Mouse (Mus musculus) lung, embryonic 16.5 days (tissue): ENCODE data around the gene Hyal2. TPM values are rescaled to one million over a fixed set of nuclear protein-coding genes. Genes with fewer than 3 reads are reported as not detected.
"Not testable (repeated sequence)": the region's sequence is repeated elsewhere in the genome, so short reads cannot be mapped to it uniquely, and the experiment has no call there.

Experiments used
- ATAC-seq: fragments of 200-750 bp; cut with Nextera tagmentation; 2 replicates; pipeline ENCODE4 v1.8.0; 2017; ENCODE audit warnings: low read depth, mild to moderate bottlenecking, moderate library complexity
- H3K27ac ChIP-seq: fragments of 300-500 bp; sonication (generic); 2 replicates; pipeline ENCODE4 v1.5.1; 2014; ENCODE audit warnings: mild to moderate bottlenecking, control low read depth, low read length
- H3K27me3 ChIP-seq: fragments of 300-500 bp; sonication (generic); 2 replicates; pipeline ENCODE4 v1.6.1; 2014; ENCODE audit warnings: low read depth, low read length, mixed read lengths; ENCODE audit not compliant: control insufficient read depth, insufficient read depth
- H3K36me3 ChIP-seq: fragments of 300-500 bp; sonication (generic); 2 replicates; pipeline ENCODE4 v1.6.1; 2014; ENCODE audit warnings: low read length; ENCODE audit not compliant: control insufficient read depth, insufficient read depth
- H3K4me1 ChIP-seq: fragments of 300-500 bp; sonication (generic); replicated peaks from 2 replicates; pipeline ENCODE4 v1.6.1; 2014; ENCODE audit warnings: low read length, mixed read lengths; ENCODE audit not compliant: control insufficient read depth, insufficient read depth
- H3K4me2 ChIP-seq: fragments of 300-500 bp; sonication (generic); 2 replicates; pipeline ENCODE4 v1.6.1; 2014; ENCODE audit warnings: low read depth, low read length, control low read depth
- H3K4me3 ChIP-seq: fragments of 300-500 bp; sonication (generic); 2 replicates; pipeline ENCODE4 v1.5.1; 2014; ENCODE audit warnings: mild to moderate bottlenecking, low read length, control low read depth
- H3K9ac ChIP-seq: fragments of 300-500 bp; sonication (generic); 2 replicates; pipeline ENCODE4 v1.6.1; 2014; ENCODE audit warnings: low read length, control low read depth
- H3K9me3 ChIP-seq: fragments of 300-500 bp; sonication (generic); 2 replicates; pipeline ENCODE4 v1.6.1; 2016; ENCODE audit warnings: low read length; ENCODE audit not compliant: control insufficient read depth
- WGBS: fragments of 180-500 bp; shearing (Covaris S2); extraction: QIAGEN DNeasy Blood & Tissue Kit; methylation state at CpG from one replicate; pipeline ENCODE4 v1.1.7; 2014; 5-methylcytosine and 5-hydroxymethylcytosine counted together
- polyA plus RNA-seq: library from polyadenylated mRNA; unstranded; fragments of >200 nt; fragmentation: Nextera tagmentation; extraction: Ambion mirVana; gene quantifications from 2 replicates; pipeline ENCODE4 v1.2.1, GENCODE M21; 2015

The Hyal2 gene
- polyA plus RNA-seq, 1 experiment from 2014 or later: 101 TPM

DNA sequence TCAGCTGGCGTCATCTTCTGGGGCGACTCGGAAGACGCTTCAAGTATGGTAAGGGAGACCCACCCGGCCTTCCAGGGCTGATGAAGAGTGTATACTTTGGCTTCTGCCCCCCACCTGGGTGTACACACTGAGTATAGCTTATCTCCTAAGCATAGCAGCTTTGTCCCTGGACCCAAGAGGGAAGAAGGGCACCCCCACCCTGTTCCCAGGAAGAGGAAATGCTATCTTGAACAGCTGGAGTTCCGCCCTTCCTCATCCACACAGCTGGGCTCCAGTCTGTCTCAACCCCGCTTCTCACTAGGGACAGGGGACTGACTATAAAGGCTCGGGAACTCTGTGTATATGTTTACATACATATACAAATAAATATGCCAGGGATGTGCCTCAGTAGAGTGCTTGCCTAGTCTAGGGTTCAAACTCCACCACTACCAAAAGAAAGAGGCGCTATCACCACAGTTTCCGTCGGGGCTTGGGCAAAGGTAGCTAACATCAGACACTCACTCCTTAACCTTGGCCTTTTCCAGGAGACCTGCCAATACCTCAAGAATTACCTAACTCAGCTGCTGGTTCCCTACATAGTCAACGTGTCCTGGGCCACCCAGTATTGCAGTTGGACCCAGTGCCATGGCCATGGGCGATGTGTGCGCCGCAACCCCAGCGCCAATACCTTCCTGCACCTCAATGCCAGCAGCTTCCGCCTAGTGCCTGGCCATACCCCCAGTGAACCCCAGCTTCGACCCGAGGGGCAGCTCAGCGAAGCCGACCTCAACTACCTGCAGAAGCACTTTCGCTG lies 4.0 kb downstream of the Hyal2 start:
- no peaks in the 10 kb centered on the region for H3K9me3 ChIP-seq
- 80% methylated on average over 22 of the region's 22 CpGs for WGBS
- no peak overlapping the region; the same call in none of the 2 replicates for H3K4me3 ChIP-seq
- no peaks in the 10 kb centered on the region for H3K27me3 ChIP-seq
- H3K4me1 ChIP-seq: peaks cover 43% of the 10 kb centered on the region
- H3K36me3 ChIP-seq: peaks cover 18% of the 10 kb centered on the region
- peak overlapping the region; percentile 71 for H3K4me2 ChIP-seq
- H3K9ac ChIP-seq: peak overlapping the region; percentile 44
- H3K27ac ChIP-seq: no peak overlapping the region
- no peak for ATAC-seq

DNA sequence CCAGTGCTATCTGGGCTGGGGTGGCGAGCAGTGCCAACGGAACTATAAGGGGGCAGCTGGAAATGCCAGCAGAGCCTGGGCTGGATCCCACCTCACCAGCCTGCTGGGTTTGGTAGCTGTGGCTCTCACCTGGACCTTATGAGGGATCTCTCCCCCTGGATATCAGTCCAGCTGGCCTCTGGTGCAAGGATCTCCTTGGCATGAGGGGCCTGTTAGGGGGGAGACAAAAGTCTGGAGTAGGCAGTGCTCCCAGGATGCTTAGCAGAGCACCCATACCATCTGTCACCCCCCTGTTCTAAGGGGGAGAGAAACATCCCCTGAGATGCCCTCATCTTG lies 4.5 kb downstream of the Hyal2 start:
- Histone ChIP-seq H3K4me3 (no peak overlapping the region), H3K27ac (no peak overlapping the region), H3K27me3 (no peaks in the 10 kb centered on the region), H3K9me3 (no peaks in the 10 kb centered on the region), H3K4me2 (no peak overlapping the region), H3K4me1 (peaks cover 45% of the 10 kb centered on the region), H3K9ac (no peak overlapping the region), H3K36me3 (peaks cover 18% of the 10 kb centered on the region)
- ATAC-seq: no peak
- WGBS: 100% methylated on average over 2 of the region's 2 CpGs

- not testable (repeated sequence) for H3K4me2 ChIP-seq, H3K4me3 ChIP-seq, ATAC-seq, H3K9ac ChIP-seq, H3K27ac ChIP-seq, H3K9me3 ChIP-seq, H3K27me3 ChIP-seq
- 87% methylated on average over 6 of the region's 6 CpGs for WGBS
- H3K4me1 ChIP-seq: peaks cover 36% of the 10 kb centered on the region
- H3K36me3 ChIP-seq: peaks cover 18% of the 10 kb centered on the region
Observed at GRCm38 (mm10) chr9:107573774-107574173, 6.0 kb downstream of the Hyal2 start.

DNA sequence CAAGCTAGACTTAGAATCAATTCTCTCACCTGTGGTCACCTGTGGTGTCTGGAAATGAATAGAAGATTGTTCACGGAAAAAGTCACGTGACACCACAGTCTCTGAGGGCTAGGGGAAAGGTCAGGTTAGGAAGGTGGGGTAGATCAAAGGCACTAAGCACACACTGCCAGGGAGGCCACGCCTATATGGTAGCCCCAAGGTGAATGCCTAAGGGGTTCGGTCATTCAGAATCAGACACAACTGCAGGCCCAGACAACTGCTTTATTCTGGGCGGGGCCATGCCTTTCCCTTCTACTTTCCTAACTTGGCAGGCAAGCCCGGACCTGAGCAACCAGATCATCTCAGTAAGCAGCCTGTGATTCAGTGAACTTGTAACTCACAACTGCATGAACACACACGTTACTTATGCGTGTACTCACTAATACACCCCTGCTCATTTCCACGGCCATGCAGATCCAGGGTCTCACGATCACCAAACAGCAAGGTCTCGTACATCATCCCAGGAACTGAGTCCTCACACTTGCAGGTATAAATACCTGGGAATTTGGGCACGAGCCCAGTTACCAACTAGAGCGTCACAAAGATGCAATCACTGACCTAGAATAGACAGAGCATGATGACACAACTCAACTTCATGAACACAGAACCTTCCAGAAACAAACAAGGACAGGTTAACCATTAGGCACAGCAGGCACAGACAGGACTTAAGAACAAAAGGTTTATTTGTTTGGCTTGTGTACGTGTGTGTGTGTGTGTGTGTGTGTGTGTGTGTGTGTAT lies 8.0 kb downstream of the Hyal2 start:
- 62% methylated on average over 14 of the region's 14 CpGs for WGBS
- Histone ChIP-seq H3K9ac (no peak overlapping the region), H3K36me3 (peaks cover 18% of the 10 kb centered on the region), H3K9me3 (no peaks in the 10 kb centered on the region), H3K4me2 (no peak overlapping the region), H3K4me1 (peaks cover 35% of the 10 kb centered on the region), H3K27ac (peak overlapping the region; percentile 61), H3K27me3 (no peaks in the 10 kb centered on the region), H3K4me3 (no peak overlapping the region)
- no peak for ATAC-seq

- peak within 1 kb of the TSS; percentile 55 for H3K4me2 ChIP-seq
- peak within 1 kb of the TSS; percentile 61 for H3K9ac ChIP-seq
- WGBS: 10% methylated on average over 16 of the region's 16 CpGs
- H3K9me3 ChIP-seq: no peaks in the 10 kb centered on the region
- H3K27ac ChIP-seq: peak within 1 kb of the TSS; percentile 61
- peak within 1 kb of the TSS; percentile 43 for H3K4me3 ChIP-seq
- no peaks in the 10 kb centered on the region for H3K27me3 ChIP-seq
- peaks cover 18% of the 10 kb centered on the region for H3K36me3 ChIP-seq
- peaks cover 32% of the 10 kb centered on the region for H3K4me1 ChIP-seq
- ATAC-seq: peak; percentile 81
Observed at GRCm38 (mm10) chr9:107576357-107577107, 8.8 kb downstream of the Hyal2 start, which contains the start of gene Hyal1. Hyal1 (plus strand) TSS chr9:107576927.

- H3K27ac ChIP-seq: no peak overlapping the region
- 90% methylated on average over 10 of the region's 10 CpGs for WGBS
- H3K4me3 ChIP-seq: no peak overlapping the region
- H3K27me3 ChIP-seq: no peaks in the 10 kb centered on the region
- H3K4me2 ChIP-seq: no peak overlapping the region
- no peaks in the 10 kb centered on the region for H3K9me3 ChIP-seq
- H3K9ac ChIP-seq: no peak overlapping the region
- H3K36me3 ChIP-seq: peaks cover 10% of the 10 kb centered on the region
- no peak for ATAC-seq
- H3K4me1 ChIP-seq: peaks cover 37% of the 10 kb centered on the region
Observed at GRCm38 (mm10) chr9:107577871-107578270, 10.1 kb downstream of the Hyal2 start.

DNA sequence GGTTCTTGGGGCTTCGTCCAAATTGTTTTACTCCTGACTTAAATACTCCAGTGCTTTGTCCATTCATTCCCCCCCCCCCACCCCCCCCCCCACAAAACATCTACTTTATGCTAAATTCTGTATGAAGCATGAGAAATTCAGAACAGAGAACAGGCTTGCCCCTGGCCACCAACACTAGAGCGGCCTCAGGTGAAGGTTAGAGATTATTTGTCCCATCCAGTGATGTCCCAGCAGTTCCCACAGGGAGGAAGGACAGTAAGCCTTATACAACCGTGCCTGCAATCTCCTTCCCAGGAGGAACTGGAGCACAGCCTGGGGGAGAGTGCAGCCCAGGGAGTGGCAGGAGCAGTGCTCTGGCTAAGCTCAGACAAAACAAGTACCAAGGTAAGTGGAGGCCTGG lies 10.8 kb downstream of the Hyal2 start, which contains the start of gene Naa80:
Gene Naa80 (plus strand): TSS at position 301 of the 400 bp plus-strand sequence.
- Histone ChIP-seq H3K36me3 (peaks cover 10% of the 10 kb centered on the region; the same call in 1 of the 2 replicates), H3K27me3 (no peaks in the 10 kb centered on the region), H3K27ac (peak within 1 kb of the TSS; percentile 7; the same call in 1 of the 2 replicates), H3K4me3 (no peak within 1 kb of the TSS), H3K9ac (no peak within 1 kb of the TSS), H3K4me2 (no peak within 1 kb of the TSS), H3K9me3 (no peaks in the 10 kb centered on the region), H3K4me1 (peaks cover 37% of the 10 kb centered on the region)
- 67% methylated on average over 3 of the region's 3 CpGs for WGBS
- no peak for ATAC-seq

DNA sequence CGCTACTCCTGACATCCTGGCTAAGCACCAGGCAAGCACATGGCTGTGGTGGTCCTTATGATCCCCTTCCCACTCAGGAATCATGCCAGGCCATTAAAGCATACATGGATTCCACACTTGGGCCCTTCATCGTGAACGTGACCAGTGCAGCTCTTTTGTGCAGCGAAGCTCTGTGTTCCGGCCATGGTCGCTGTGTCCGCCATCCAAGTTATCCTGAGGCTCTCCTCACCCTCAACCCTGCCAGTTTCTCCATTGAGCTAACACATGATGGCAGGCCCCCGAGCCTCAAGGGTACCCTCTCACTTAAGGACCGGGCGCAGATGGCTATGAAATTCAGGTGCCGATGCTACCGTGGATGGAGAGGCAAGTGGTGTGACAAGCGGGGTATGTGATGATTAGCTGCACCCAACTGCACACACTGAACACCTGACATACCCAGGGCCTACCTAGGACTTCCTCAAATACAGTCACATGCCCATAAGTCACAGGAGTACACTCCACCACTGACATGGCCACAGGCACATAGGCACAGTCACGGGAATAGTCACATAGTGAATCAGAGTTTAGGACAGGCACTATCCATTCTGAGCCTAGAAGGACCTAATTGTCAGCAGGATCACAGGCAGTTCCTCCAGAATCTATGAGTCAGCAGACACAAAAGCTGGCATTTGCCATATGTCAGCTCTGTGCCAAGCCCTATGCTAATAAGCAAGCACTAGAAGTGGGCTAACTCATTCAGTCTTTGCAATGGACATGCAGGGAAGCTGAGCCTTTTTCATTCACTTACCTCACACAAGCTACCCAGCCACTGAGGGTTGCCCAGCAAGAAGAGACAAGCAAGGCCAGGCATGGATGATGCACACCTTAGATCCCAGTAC lies 11.5 kb downstream of the Hyal2 start:
- Histone ChIP-seq H3K4me2 (no peak overlapping the region), H3K4me3 (no peak overlapping the region), H3K9ac (no peak overlapping the region), H3K9me3 (no peaks in the 10 kb centered on the region), H3K36me3 (peaks cover 8% of the 10 kb centered on the region; the same call in 1 of the 2 replicates), H3K27ac (peak overlapping the region; percentile 7; the same call in 1 of the 2 replicates), H3K4me1 (peaks cover 37% of the 10 kb centered on the region), H3K27me3 (no peaks in the 10 kb centered on the region)
- ATAC-seq: no peak
- WGBS: 89% methylated on average over 14 of the region's 14 CpGs
